In the genomic region with DNA sequence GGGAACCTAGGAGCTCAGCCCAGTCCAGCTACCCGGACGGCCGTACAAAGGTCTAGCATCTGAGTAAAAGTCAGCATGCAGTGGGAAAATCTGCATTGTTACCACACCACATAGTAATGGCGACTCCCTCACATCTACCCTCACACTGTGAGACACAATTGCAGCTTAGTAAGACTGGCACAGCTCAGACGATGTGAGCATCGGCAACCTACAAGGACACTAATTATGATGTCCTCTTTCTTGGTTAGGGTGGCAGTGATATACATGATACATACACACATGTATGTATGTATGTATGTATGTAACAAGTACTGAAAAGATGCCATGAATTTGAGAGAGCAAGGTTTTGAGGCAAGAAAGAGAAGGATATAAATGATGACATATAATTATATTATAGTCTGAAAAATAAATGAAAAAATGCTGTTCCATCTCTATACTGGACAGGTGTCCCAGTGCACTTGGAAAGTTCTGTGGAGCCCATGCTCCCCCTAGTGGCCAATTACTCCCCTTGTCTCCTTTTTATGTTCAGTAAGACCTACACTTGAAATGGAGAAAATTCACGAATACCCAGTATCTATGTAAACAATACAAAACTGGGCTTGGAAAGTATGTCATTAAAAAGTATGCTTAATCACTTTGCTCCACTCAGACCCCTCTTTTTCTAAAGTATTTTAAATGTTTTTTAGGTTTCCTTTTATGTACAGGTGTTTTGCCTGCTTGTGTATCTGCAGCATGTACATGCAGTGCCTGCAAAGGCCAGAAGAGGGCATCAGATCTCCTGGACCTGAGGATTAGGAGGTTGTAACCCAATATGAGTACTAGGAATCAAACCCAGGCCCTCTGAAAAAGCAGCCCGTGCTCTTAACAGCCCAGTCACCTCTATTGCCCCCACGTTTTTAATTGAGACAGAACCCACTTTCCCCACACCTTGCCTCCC, we compare ENCODE assay signal across 9 mouse cellular contexts. TPM values are rescaled to one million over a fixed set of nuclear protein-coding genes. Genes with fewer than 3 reads are reported as not detected.
DNase-seq lines count a peak whose midpoint lies in the region; ATAC-seq and TF ChIP-seq lines count a peak whose summit lies in the region.
"Had no signal": no experiment of that assay in that cellular context is flagged by ENCODE, and none has a peak within 500 bp of the region (broad histone marks: within the 10 kb centered on the region; RNA-seq: fewer than 3 reads in every experiment).

No protein-coding gene starts in this region.

- no peak overlapping the region for H3K4me3 ChIP-seq in MEL (ENCODE audit: control insufficient read depth in 1 of 2, insufficient read depth in 1 of 2, low read depth in 2 of 2, low read length in 2 of 2)
- H3K4me3 ChIP-seq in forebrain, postnatal 0 days (ENCODE audit: low read depth, low read length): no peak overlapping the region
- H3K4me3 ChIP-seq in kidney, embryonic 14.5 days (ENCODE audit: low read length): no peak overlapping the region
- no peak overlapping the region for H3K4me3 ChIP-seq in limb, embryonic 14.5 days (replicated peaks; ENCODE audit: low read length)
- H3K4me3 ChIP-seq: heart, embryonic 15.5 days; stomach, embryonic 15.5 days had no signal

- peak; percentile 47 to 64 (median 62) for TF ChIP-seq CTCF in MEL (IDR thresholded peaks at IDR 0.05 in 2 of 3, conservative IDR thresholded peaks at IDR 0.05 in 1 of 3; ENCODE audit: control insufficient read depth in 1 of 3, insufficient read depth in 1 of 3, low read depth in 2 of 3, low read length in 3 of 3, poor library complexity in 1 of 3, severe bottlenecking in 1 of 3)
- peak; percentile 76 for TF ChIP-seq CTCF in forebrain, postnatal 0 days (IDR thresholded peaks at IDR 0.05; ENCODE audit: low read depth)

- H3K9ac ChIP-seq in MEL (ENCODE audit: control insufficient read depth, low read depth, low read length, poor library complexity, severe bottlenecking): no peak overlapping the region
- H3K9ac ChIP-seq in forebrain, postnatal 0 days: no peak overlapping the region
- H3K9ac ChIP-seq in kidney, embryonic 14.5 days (ENCODE audit: low read depth, low read length): no peak overlapping the region
- H3K9ac ChIP-seq in limb, embryonic 14.5 days (ENCODE audit: low read depth, low read length, severe bottlenecking): no peak overlapping the region
- H3K9ac ChIP-seq: heart, embryonic 15.5 days; stomach, embryonic 15.5 days had no signal

- H3K9me3 ChIP-seq in MEL (replicated peaks; ENCODE audit: insufficient read depth, low read length): no peaks in the 10 kb centered on the region
- no peaks in the 10 kb centered on the region for H3K9me3 ChIP-seq in forebrain, postnatal 0 days (ENCODE audit: low read length)
- no peaks in the 10 kb centered on the region for H3K9me3 ChIP-seq in kidney, embryonic 14.5 days (ENCODE audit: control insufficient read depth, low read length)
- no peaks in the 10 kb centered on the region for H3K9me3 ChIP-seq in limb, embryonic 14.5 days (ENCODE audit: control insufficient read depth, low read length)
- H3K9me3 ChIP-seq: heart, embryonic 15.5 days; stomach, embryonic 15.5 days had no signal

- TF ChIP-seq EP300 in MEL (IDR thresholded peaks at IDR 0.05; ENCODE audit: low read depth in 1 of 2, low read length in 2 of 2): no peak

- no peak overlapping the region for H3K4me2 ChIP-seq in forebrain, postnatal 0 days (ENCODE audit: low read depth)
- no peak overlapping the region for H3K4me2 ChIP-seq in kidney, embryonic 14.5 days (replicated peaks; ENCODE audit: low read depth, low read length)
- no peak overlapping the region for H3K4me2 ChIP-seq in limb, embryonic 14.5 days (replicated peaks; ENCODE audit: low read depth, low read length, severe bottlenecking)
- H3K4me2 ChIP-seq: heart, embryonic 15.5 days; stomach, embryonic 15.5 days had no signal

- peak; percentile 72; the same call in 1 of the 2 replicates for ATAC-seq in forebrain, postnatal 0 days
- peak; percentile 69; the same call in 1 of the 2 replicates for ATAC-seq in kidney, embryonic 14.5 days (ENCODE audit: low FRiP score, low TSS enrichment)
- ATAC-seq in limb, embryonic 14.5 days (ENCODE audit: low FRiP score, low read depth): 0 out of 2 replicates have a peak, but pooled peaks have one; percentile 60

- DNase-seq in CD4-positive helper T cell, adult 2 months (ENCODE audit: low read depth, low spot score): peak; percentile 55
- peak; percentile 72 for DNase-seq in MEL (ENCODE audit: low read depth, low spot score)
- peak; percentile 34 for DNase-seq in cerebellum, adult 11-12 months
- DNase-seq in forebrain, postnatal 0 days: peak; percentile 81
- DNase-seq in limb, embryonic 14.5 days (ENCODE audit: low spot score): peak; percentile 80
- peak; percentile 71 for DNase-seq in retina, postnatal 1 day

- H3K27me3 ChIP-seq in MEL (ENCODE audit: control insufficient read depth in 1 of 2, insufficient read depth in 2 of 2, low read length in 2 of 2): no peaks in the 10 kb centered on the region
- no peaks in the 10 kb centered on the region for H3K27me3 ChIP-seq in forebrain, postnatal 0 days (ENCODE audit: insufficient read depth, low read length)
- no peaks in the 10 kb centered on the region for H3K27me3 ChIP-seq in kidney, embryonic 14.5 days (ENCODE audit: control insufficient read depth, insufficient read depth, low read length)
- no peaks in the 10 kb centered on the region for H3K27me3 ChIP-seq in limb, embryonic 14.5 days (ENCODE audit: control insufficient read depth, insufficient read depth, low read length)
- H3K27me3 ChIP-seq: heart, embryonic 15.5 days; stomach, embryonic 15.5 days had no signal

- no peaks in the 10 kb centered on the region for H3K36me3 ChIP-seq in MEL (ENCODE audit: control insufficient read depth in 1 of 2, insufficient read depth in 2 of 2, low read length in 2 of 2)
- no peaks in the 10 kb centered on the region for H3K36me3 ChIP-seq in forebrain, postnatal 0 days (ENCODE audit: insufficient read depth)
- H3K36me3 ChIP-seq in kidney, embryonic 14.5 days (ENCODE audit: control insufficient read depth, insufficient read depth, low read length): no peaks in the 10 kb centered on the region
- no peaks in the 10 kb centered on the region for H3K36me3 ChIP-seq in limb, embryonic 14.5 days (ENCODE audit: control insufficient read depth, insufficient read depth, low read length)
- H3K36me3 ChIP-seq: heart, embryonic 15.5 days; stomach, embryonic 15.5 days had no signal

- no peak overlapping the region for H3K27ac ChIP-seq in MEL (ENCODE audit: control insufficient read depth, low read depth, low read length)
- no peak overlapping the region for H3K27ac ChIP-seq in forebrain, postnatal 0 days (ENCODE audit: low read depth, low read length)
- H3K27ac ChIP-seq in kidney, embryonic 14.5 days (ENCODE audit: low read depth, low read length): no peak overlapping the region
- H3K27ac ChIP-seq in limb, embryonic 14.5 days (replicated peaks; ENCODE audit: low read depth, low read length): no peak overlapping the region
- H3K27ac ChIP-seq: heart, embryonic 15.5 days; stomach, embryonic 15.5 days had no signal

- H3K79me2 ChIP-seq in MEL (ENCODE audit: control insufficient read depth, insufficient read depth, low read length, poor library complexity): no peaks in the 10 kb centered on the region

- peak; percentile 68 for TF ChIP-seq RAD21 in MEL (IDR thresholded peaks at IDR 0.05; ENCODE audit: low read depth, low read length)

- TF ChIP-seq POLR2A in MEL (IDR thresholded peaks at IDR 0.05; ENCODE audit: control insufficient read depth in 1 of 2, insufficient read depth in 1 of 2, low read depth in 1 of 2, low read length in 2 of 2, poor library complexity in 1 of 2): no peak
- no peak for TF ChIP-seq POLR2A in limb, embryonic 14.5 days (IDR thresholded peaks at IDR 0.05; ENCODE audit: borderline replicate concordance, extremely low read depth, insufficient read depth, insufficient read length)

- H3K4me1 ChIP-seq in MEL (ENCODE audit: control insufficient read depth in 1 of 2, insufficient read depth in 2 of 2, low read length in 2 of 2): no peaks in the 10 kb centered on the region
- H3K4me1 ChIP-seq in forebrain, postnatal 0 days (ENCODE audit: insufficient read depth): no peaks in the 10 kb centered on the region
- H3K4me1 ChIP-seq in kidney, embryonic 14.5 days (ENCODE audit: control insufficient read depth, insufficient read depth, low read length): no peaks in the 10 kb centered on the region
- H3K4me1 ChIP-seq in limb, embryonic 14.5 days (ENCODE audit: control insufficient read depth, insufficient read depth, low read length): no peaks in the 10 kb centered on the region
- H3K4me1 ChIP-seq: stomach, embryonic 15.5 days had no signal

- 90% methylated on average over 9 of the region's 9 CpGs for WGBS in forebrain, postnatal 0 days
- 89% methylated on average over 9 of the region's 9 CpGs for WGBS in kidney, embryonic 14.5 days
- WGBS in limb, embryonic 14.5 days: 84% methylated on average over 9 of the region's 9 CpGs

TF ChIP-seq in MEL, 35 proteins besides CTCF, POLR2A, EP300 and RAD21:
- TF ChIP-seq SMC3 (IDR thresholded peaks at IDR 0.05; ENCODE audit: low read depth, low read length) (peak; percentile 48; the same call in 1 of the 2 replicates), POLR2AphosphoS2 (IDR thresholded peaks at IDR 0.05; ENCODE audit: low read length) (no peak), USF1 (IDR thresholded peaks at IDR 0.05; ENCODE audit: low read depth, low read length) (no peak)

RNA-seq across cellular contexts. Expression of a gene that starts 57.5 kb away (rescaled TPM):
- total RNA-seq in MEL (2012; rRNA removed): 12.1 and 13.7 TPM in 2 replicates
- polyA plus RNA-seq in MEL (2012; ENCODE audit: insufficient read depth in 1 of 2, insufficient read length in 2 of 2, low read depth in 1 of 2, low replicate concordance in 2 of 2, missing spikeins in 1 of 2): 10 to 100 TPM in 1 of 2 experiments, not detected in 1; 13.8 TPM
- 33.4 and 33.8 TPM in 2 replicates for total RNA-seq in forebrain, postnatal 0 days (2014; rRNA removed)
- polyA plus RNA-seq in forebrain, postnatal 0 days (2015; fragmentation: Nextera tagmentation; extraction: Ambion mirVana): 10.9 and 15.9 TPM in 2 replicates
- 20.5 and 32.5 TPM in 2 replicates for polyA plus RNA-seq in kidney, embryonic 14.5 days (2014; fragmentation: Nextera tagmentation; extraction: Ambion mirVana)
- 15.5 and 16.3 TPM in 2 replicates for polyA plus RNA-seq in limb, embryonic 14.5 days (2012; rRNA removed)
- 22.8 and 25.0 TPM in 2 replicates for polyA plus RNA-seq in limb, embryonic 14.5 days (2014; fragmentation: Nextera tagmentation; extraction: Ambion mirVana)
